Mouse (Mus musculus): ENCODE data around the gene Ugcg. TPM values are rescaled to one million over a fixed set of nuclear protein-coding genes. Genes with fewer than 3 reads are reported as not detected.

Ugcg gene
- total and polyA plus RNA-seq, 2 experiments from 2014 or later = 18.5 to 66.4 TPM

GRCm38 (mm10) chr4:59245776-59246175, 56.7 kb downstream of the Ugcg start:
- H3K4me2 ChIP-seq (ENCODE audit: low read depth) = no peak overlapping the region
- H3K36me3 ChIP-seq (ENCODE audit: insufficient read depth) = no peaks in the 10 kb centered on the region
- H3K27ac ChIP-seq (ENCODE audit: low read depth, low read length) = no peak overlapping the region
- 94% methylated on average over 4 of the region's 4 CpGs for WGBS
- no peak for TF ChIP-seq CTCF (IDR thresholded peaks at IDR 0.05; ENCODE audit: low read depth)
- H3K4me1 ChIP-seq (ENCODE audit: insufficient read depth) = no peaks in the 10 kb centered on the region
- H3K9ac ChIP-seq = no peak overlapping the region
- H3K9me3 ChIP-seq (ENCODE audit: low read length) = no peaks in the 10 kb centered on the region
- no peak overlapping the region for H3K4me3 ChIP-seq (ENCODE audit: low read depth, low read length)
- H3K27me3 ChIP-seq (ENCODE audit: insufficient read depth, low read length) = no peaks in the 10 kb centered on the region
- ATAC-seq (no peak), DNase-seq (no peak)

GRCm38 (mm10) chr4:59247545-59247944, 58.5 kb downstream of the Ugcg start:
- no peak for ATAC-seq
- DNase-seq = no peak
- WGBS = 70% methylated on average over 1 of the region's 1 CpGs
- TF ChIP-seq CTCF (IDR thresholded peaks at IDR 0.05; ENCODE audit: low read depth) = no peak
- Histone ChIP-seq H3K36me3 (ENCODE audit: insufficient read depth) (no peaks in the 10 kb centered on the region), H3K9ac (no peak overlapping the region), H3K9me3 (ENCODE audit: low read length) (no peaks in the 10 kb centered on the region), H3K4me2 (ENCODE audit: low read depth) (no peak overlapping the region), H3K27me3 (ENCODE audit: insufficient read depth, low read length) (no peaks in the 10 kb centered on the region), H3K4me1 (ENCODE audit: insufficient read depth) (no peaks in the 10 kb centered on the region), H3K4me3 (ENCODE audit: low read depth, low read length) (no peak overlapping the region), H3K27ac (ENCODE audit: low read depth, low read length) (no peak overlapping the region)

GRCm38 (mm10) chr4:59248035-59248434, 59.0 kb downstream of the Ugcg start:
- no peaks in the 10 kb centered on the region for H3K9me3 ChIP-seq (ENCODE audit: low read length)
- no peaks in the 10 kb centered on the region for H3K36me3 ChIP-seq (ENCODE audit: insufficient read depth)
- no peaks in the 10 kb centered on the region for H3K4me1 ChIP-seq (ENCODE audit: insufficient read depth)
- H3K27ac ChIP-seq (ENCODE audit: low read depth, low read length) = no peak overlapping the region
- DNase-seq (no peak), ATAC-seq (no peak)
- no peak overlapping the region for H3K9ac ChIP-seq
- H3K4me3 ChIP-seq (ENCODE audit: low read depth, low read length) = no peak overlapping the region
- TF ChIP-seq CTCF (IDR thresholded peaks at IDR 0.05; ENCODE audit: low read depth) = no peak
- H3K4me2 ChIP-seq (ENCODE audit: low read depth) = no peak overlapping the region
- H3K27me3 ChIP-seq (ENCODE audit: insufficient read depth, low read length) = no peaks in the 10 kb centered on the region

GRCm38 (mm10) chr4:59252386-59253054, 63.5 kb downstream of the Ugcg start:
- Histone ChIP-seq H3K36me3 (ENCODE audit: insufficient read depth) (no peaks in the 10 kb centered on the region), H3K27me3 (ENCODE audit: insufficient read depth, low read length) (no peaks in the 10 kb centered on the region), H3K27ac (ENCODE audit: low read depth, low read length) (no peak overlapping the region), H3K9ac (no peak overlapping the region), H3K4me1 (ENCODE audit: insufficient read depth) (no peaks in the 10 kb centered on the region), H3K9me3 (ENCODE audit: low read length) (no peaks in the 10 kb centered on the region), H3K4me3 (ENCODE audit: low read depth, low read length) (no peak overlapping the region), H3K4me2 (ENCODE audit: low read depth) (no peak overlapping the region)
- no peak for DNase-seq
- TF ChIP-seq CTCF (IDR thresholded peaks at IDR 0.05; ENCODE audit: low read depth) = no peak
- 75% methylated on average over 6 of the region's 6 CpGs for WGBS
- no peak for ATAC-seq

GRCm38 (mm10) chr4:59253055-59253434, 64.0 kb downstream of the Ugcg start:
- no peak for ATAC-seq
- TF ChIP-seq CTCF (IDR thresholded peaks at IDR 0.05; ENCODE audit: low read depth) = no peak
- no peak overlapping the region for H3K4me3 ChIP-seq (ENCODE audit: low read depth, low read length)
- no peaks in the 10 kb centered on the region for H3K36me3 ChIP-seq (ENCODE audit: insufficient read depth)
- H3K4me2 ChIP-seq (ENCODE audit: low read depth) = no peak overlapping the region
- no peak overlapping the region for H3K9ac ChIP-seq
- H3K4me1 ChIP-seq (ENCODE audit: insufficient read depth) = no peaks in the 10 kb centered on the region
- 93% methylated on average over 5 of the region's 5 CpGs for WGBS
- H3K27ac ChIP-seq (ENCODE audit: low read depth, low read length) = no peak overlapping the region
- no peak for DNase-seq
- H3K27me3 ChIP-seq (ENCODE audit: insufficient read depth, low read length) = no peaks in the 10 kb centered on the region
- H3K9me3 ChIP-seq (ENCODE audit: low read length) = no peaks in the 10 kb centered on the region

GRCm38 (mm10) chr4:59254397-59254796, 65.3 kb downstream of the Ugcg start:
- no peak overlapping the region for H3K4me2 ChIP-seq (ENCODE audit: low read depth)
- no peak overlapping the region for H3K4me3 ChIP-seq (ENCODE audit: low read depth, low read length)
- no peak overlapping the region for H3K9ac ChIP-seq
- no peaks in the 10 kb centered on the region for H3K9me3 ChIP-seq (ENCODE audit: low read length)
- DNase-seq (no peak), ATAC-seq (no peak)
- no peaks in the 10 kb centered on the region for H3K27me3 ChIP-seq (ENCODE audit: insufficient read depth, low read length)
- no peak overlapping the region for H3K27ac ChIP-seq (ENCODE audit: low read depth, low read length)
- WGBS = 89% methylated on average over 6 of the region's 6 CpGs
- no peaks in the 10 kb centered on the region for H3K4me1 ChIP-seq (ENCODE audit: insufficient read depth)
- TF ChIP-seq CTCF (IDR thresholded peaks at IDR 0.05; ENCODE audit: low read depth) = no peak
- H3K36me3 ChIP-seq (ENCODE audit: insufficient read depth) = no peaks in the 10 kb centered on the region

- WGBS = 56% methylated on average over 5 of the region's 5 CpGs
- TF ChIP-seq CTCF (IDR thresholded peaks at IDR 0.05; ENCODE audit: low read depth) = no peak
- H3K36me3 ChIP-seq (ENCODE audit: insufficient read depth) = no peaks in the 10 kb centered on the region
- ATAC-seq (no peak), DNase-seq (no peak)
- no peak overlapping the region for H3K27ac ChIP-seq (ENCODE audit: low read depth, low read length)
- no peak overlapping the region for H3K9ac ChIP-seq
- no peak overlapping the region for H3K4me3 ChIP-seq (ENCODE audit: low read depth, low read length)
- no peaks in the 10 kb centered on the region for H3K9me3 ChIP-seq (ENCODE audit: low read length)
- no peak overlapping the region for H3K4me2 ChIP-seq (ENCODE audit: low read depth)
- no peaks in the 10 kb centered on the region for H3K4me1 ChIP-seq (ENCODE audit: insufficient read depth)
- no peaks in the 10 kb centered on the region for H3K27me3 ChIP-seq (ENCODE audit: insufficient read depth, low read length)
These were observed 66.9 kb downstream of the Ugcg start for GRCm38 (mm10) chr4:59255988-59256387.

Measured in forebrain, postnatal 0 days (tissue).